Mouse (Mus musculus): ENCODE results near the gene Igsf21. TPM values are rescaled to one million over a fixed set of nuclear protein-coding genes. Genes with fewer than 3 reads are reported as not detected.

Gene Igsf21
- polyA plus RNA-seq, 1 experiment from 2014 or later: 8.1 TPM

DNA sequence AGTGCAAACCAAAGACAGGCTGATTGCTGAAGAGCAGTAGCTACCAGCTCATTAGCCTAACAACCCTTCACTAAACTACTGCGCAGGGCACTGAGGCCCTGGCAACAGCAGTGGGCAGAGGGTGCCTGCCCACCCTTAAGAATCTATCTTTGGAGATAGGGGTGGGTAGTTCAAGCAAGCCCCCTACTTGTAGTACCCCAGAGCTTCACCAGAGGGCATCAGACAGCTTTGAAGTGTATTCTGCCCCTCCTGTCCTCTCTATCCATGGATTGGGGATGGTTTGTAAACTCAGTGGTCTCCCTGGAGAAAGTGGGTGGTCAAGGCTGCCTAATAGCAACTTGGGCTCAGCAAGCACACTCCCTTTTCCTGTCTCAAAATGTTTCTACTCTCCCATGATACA, 146.4 kb downstream of the Igsf21 start:
- 69% methylated on average over 1 of the region's 1 CpGs for WGBS
- Histone ChIP-seq H3K4me3 (ENCODE audit: low read depth, low read length) (no peak overlapping the region), H3K27ac (ENCODE audit: low read depth, low read length) (no peak overlapping the region), H3K9me3 (ENCODE audit: control insufficient read depth, low read length) (no peaks in the 10 kb centered on the region), H3K9ac (ENCODE audit: low read depth, low read length) (no peak overlapping the region), H3K4me1 (replicated peaks; ENCODE audit: control insufficient read depth, insufficient read depth, low read length) (peaks cover 18% of the 10 kb centered on the region), H3K4me2 (replicated peaks; ENCODE audit: low read depth, low read length) (no peak overlapping the region), H3K36me3 (ENCODE audit: control insufficient read depth, insufficient read depth, low read length) (no peaks in the 10 kb centered on the region), H3K27me3 (ENCODE audit: control insufficient read depth, insufficient read depth, low read length) (peaks cover 5% of the 10 kb centered on the region)
- peak; percentile 62 for DNase-seq (ENCODE audit: low spot score)
- ATAC-seq (ENCODE audit: low FRiP score): 0 out of 2 replicates have a peak, but pooled peaks have one; percentile 9

DNA sequence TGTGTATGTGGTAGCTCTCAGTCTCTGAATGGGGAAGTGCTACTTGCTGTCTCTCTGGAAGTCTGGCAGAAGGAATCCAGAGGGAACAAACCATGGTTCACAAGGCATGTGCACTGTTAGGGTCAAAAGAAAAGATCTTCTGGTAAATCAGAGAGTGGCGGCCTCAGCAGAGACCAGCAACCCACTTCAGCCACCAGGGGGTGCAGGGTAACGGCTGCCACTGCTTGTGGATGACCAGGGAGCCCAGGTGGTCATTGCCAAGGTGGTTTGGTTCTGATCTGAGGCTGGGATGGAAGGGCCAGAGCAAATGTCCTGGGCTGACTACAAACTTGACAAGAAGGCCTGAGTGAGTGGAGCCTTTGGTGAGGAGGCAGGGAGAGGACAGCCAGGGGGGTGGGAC, 150.3 kb downstream of the Igsf21 start:
- 56% methylated on average over 2 of the region's 2 CpGs for WGBS
- Histone ChIP-seq H3K27ac (ENCODE audit: low read depth, low read length) (no peak overlapping the region), H3K27me3 (ENCODE audit: control insufficient read depth, insufficient read depth, low read length) (no peaks in the 10 kb centered on the region), H3K9me3 (ENCODE audit: control insufficient read depth, low read length) (no peaks in the 10 kb centered on the region), H3K36me3 (ENCODE audit: control insufficient read depth, insufficient read depth, low read length) (no peaks in the 10 kb centered on the region), H3K4me2 (replicated peaks; ENCODE audit: low read depth, low read length) (no peak overlapping the region), H3K9ac (ENCODE audit: low read depth, low read length) (no peak overlapping the region), H3K4me3 (ENCODE audit: low read depth, low read length) (no peak overlapping the region), H3K4me1 (replicated peaks; ENCODE audit: control insufficient read depth, insufficient read depth, low read length) (no peaks in the 10 kb centered on the region; the same call in 1 of the 2 replicates)
- ATAC-seq (ENCODE audit: low FRiP score) (no peak), DNase-seq (ENCODE audit: low spot score) (peak; percentile 41)

DNA sequence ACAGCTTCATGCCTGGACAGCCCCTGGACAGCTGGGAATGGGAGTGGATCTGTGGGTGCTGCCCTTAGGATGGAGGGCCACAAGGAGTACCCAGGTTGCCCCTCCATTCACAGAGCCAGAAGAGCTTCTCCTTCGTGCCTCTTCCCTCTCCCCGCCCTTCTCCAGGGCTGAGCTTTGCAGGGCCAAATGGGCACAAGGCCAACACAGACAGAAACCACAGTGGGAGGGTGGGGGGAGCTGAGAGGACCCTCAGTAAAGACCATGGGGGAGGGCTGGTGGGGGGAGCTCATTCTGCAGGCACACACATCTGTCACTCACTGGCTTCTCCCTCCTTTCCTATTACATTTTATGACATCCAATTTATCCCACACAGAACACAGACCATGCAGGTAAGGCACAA, 151.7 kb downstream of the Igsf21 start:
- DNase-seq (ENCODE audit: low spot score): no peak
- no peak overlapping the region for H3K4me2 ChIP-seq (replicated peaks; ENCODE audit: low read depth, low read length)
- no peak overlapping the region for H3K27ac ChIP-seq (ENCODE audit: low read depth, low read length)
- 72% methylated on average over 2 of the region's 2 CpGs for WGBS
- no peaks in the 10 kb centered on the region for H3K27me3 ChIP-seq (ENCODE audit: control insufficient read depth, insufficient read depth, low read length)
- no peak overlapping the region for H3K9ac ChIP-seq (ENCODE audit: low read depth, low read length)
- H3K36me3 ChIP-seq (ENCODE audit: control insufficient read depth, insufficient read depth, low read length): no peaks in the 10 kb centered on the region
- no peaks in the 10 kb centered on the region for H3K9me3 ChIP-seq (ENCODE audit: control insufficient read depth, low read length)
- no peak for ATAC-seq (ENCODE audit: low FRiP score)
- H3K4me3 ChIP-seq (ENCODE audit: low read depth, low read length): no peak overlapping the region
- no peaks in the 10 kb centered on the region for H3K4me1 ChIP-seq (replicated peaks; ENCODE audit: control insufficient read depth, insufficient read depth, low read length)

DNA sequence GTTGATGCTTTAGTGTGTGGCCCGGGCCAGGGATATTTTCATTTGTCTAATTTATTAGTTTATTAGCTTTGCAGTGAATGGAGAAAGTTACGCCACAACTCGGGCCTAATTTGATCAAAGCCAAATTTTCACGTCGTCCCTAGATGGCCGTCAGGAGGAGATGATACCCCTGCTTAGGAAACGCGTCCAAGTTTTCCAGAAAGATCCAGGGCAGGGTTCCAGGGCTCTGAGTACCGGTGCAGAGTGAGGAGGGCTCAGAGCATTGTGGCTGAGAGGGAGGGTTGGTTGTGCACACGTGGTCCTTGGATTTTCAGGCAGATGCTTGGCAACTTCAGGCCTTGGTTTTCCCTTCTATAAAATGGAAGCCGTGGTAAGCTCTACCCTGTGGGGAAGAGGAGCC, 154.2 kb downstream of the Igsf21 start:
- H3K9me3 ChIP-seq (ENCODE audit: control insufficient read depth, low read length): no peaks in the 10 kb centered on the region
- H3K27ac ChIP-seq (ENCODE audit: low read depth, low read length): no peak overlapping the region
- no peaks in the 10 kb centered on the region for H3K27me3 ChIP-seq (ENCODE audit: control insufficient read depth, insufficient read depth, low read length)
- no peak overlapping the region for H3K9ac ChIP-seq (ENCODE audit: low read depth, low read length)
- 89% methylated on average over 11 of the region's 11 CpGs for WGBS
- no peak for DNase-seq (ENCODE audit: low spot score)
- no peaks in the 10 kb centered on the region for H3K4me1 ChIP-seq (replicated peaks; ENCODE audit: control insufficient read depth, insufficient read depth, low read length)
- no peaks in the 10 kb centered on the region for H3K36me3 ChIP-seq (ENCODE audit: control insufficient read depth, insufficient read depth, low read length)
- H3K4me2 ChIP-seq (replicated peaks; ENCODE audit: low read depth, low read length): no peak overlapping the region
- H3K4me3 ChIP-seq (ENCODE audit: low read depth, low read length): no peak overlapping the region
- ATAC-seq (ENCODE audit: low FRiP score): no peak

DNA sequence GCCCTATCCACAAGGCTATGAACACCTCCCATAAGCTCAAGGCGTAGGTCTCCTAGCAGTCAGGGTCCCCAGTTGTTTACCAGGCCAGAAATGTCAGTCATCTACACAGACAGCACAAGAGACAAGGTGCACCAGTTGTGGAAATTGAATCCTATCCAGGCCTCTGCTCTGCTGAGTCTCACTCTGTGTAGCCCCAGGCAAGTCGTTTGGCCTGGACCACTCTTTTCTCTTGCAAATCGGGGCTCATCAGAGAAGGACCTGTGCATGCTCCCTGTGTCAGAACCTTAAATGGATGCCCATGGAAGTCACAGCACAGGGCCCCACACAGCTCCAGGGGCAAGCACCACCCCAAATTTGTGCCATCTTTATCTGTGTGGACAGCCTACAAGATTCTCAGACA, 154.9 kb downstream of the Igsf21 start:
- Histone ChIP-seq H3K27me3 (ENCODE audit: control insufficient read depth, insufficient read depth, low read length) (no peaks in the 10 kb centered on the region), H3K4me1 (replicated peaks; ENCODE audit: control insufficient read depth, insufficient read depth, low read length) (no peaks in the 10 kb centered on the region), H3K27ac (ENCODE audit: low read depth, low read length) (no peak overlapping the region), H3K9ac (ENCODE audit: low read depth, low read length) (no peak overlapping the region), H3K4me2 (replicated peaks; ENCODE audit: low read depth, low read length) (no peak overlapping the region), H3K4me3 (ENCODE audit: low read depth, low read length) (no peak overlapping the region), H3K9me3 (ENCODE audit: control insufficient read depth, low read length) (no peaks in the 10 kb centered on the region), H3K36me3 (ENCODE audit: control insufficient read depth, insufficient read depth, low read length) (no peaks in the 10 kb centered on the region)
- no peak for ATAC-seq (ENCODE audit: low FRiP score)
- no peak for DNase-seq (ENCODE audit: low spot score)
- WGBS: 62% methylated on average over 3 of the region's 3 CpGs

DNA sequence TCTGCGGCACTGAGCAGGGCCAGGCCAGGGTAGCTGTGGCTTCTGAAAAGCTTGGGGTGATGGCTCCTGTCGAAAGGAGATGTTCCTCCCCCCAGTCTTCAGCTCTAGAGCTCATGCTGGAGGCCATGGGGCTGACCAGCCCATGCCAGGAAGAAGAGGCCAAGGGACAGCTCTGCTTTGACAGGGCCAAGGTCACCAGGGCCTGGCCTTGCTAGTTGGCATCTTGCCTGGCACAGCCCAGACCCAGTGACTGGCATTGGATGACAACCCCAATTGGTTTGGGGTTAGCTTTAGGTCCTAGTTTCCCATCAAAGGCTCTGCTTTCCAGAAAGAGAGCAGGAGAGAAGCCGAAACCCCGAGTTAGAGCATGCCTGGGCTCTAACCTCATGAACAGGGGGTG, 156.9 kb downstream of the Igsf21 start:
- Histone ChIP-seq H3K9me3 (ENCODE audit: control insufficient read depth, low read length) (no peaks in the 10 kb centered on the region), H3K27ac (ENCODE audit: low read depth, low read length) (no peak overlapping the region), H3K4me1 (replicated peaks; ENCODE audit: control insufficient read depth, insufficient read depth, low read length) (no peaks in the 10 kb centered on the region), H3K9ac (ENCODE audit: low read depth, low read length) (no peak overlapping the region), H3K4me2 (replicated peaks; ENCODE audit: low read depth, low read length) (no peak overlapping the region), H3K36me3 (ENCODE audit: control insufficient read depth, insufficient read depth, low read length) (no peaks in the 10 kb centered on the region), H3K4me3 (ENCODE audit: low read depth, low read length) (no peak overlapping the region), H3K27me3 (ENCODE audit: control insufficient read depth, insufficient read depth, low read length) (no peaks in the 10 kb centered on the region)
- ATAC-seq (ENCODE audit: low FRiP score) (no peak), DNase-seq (ENCODE audit: low spot score) (no peak)
- WGBS: 89% methylated on average over 4 of the region's 4 CpGs

DNA sequence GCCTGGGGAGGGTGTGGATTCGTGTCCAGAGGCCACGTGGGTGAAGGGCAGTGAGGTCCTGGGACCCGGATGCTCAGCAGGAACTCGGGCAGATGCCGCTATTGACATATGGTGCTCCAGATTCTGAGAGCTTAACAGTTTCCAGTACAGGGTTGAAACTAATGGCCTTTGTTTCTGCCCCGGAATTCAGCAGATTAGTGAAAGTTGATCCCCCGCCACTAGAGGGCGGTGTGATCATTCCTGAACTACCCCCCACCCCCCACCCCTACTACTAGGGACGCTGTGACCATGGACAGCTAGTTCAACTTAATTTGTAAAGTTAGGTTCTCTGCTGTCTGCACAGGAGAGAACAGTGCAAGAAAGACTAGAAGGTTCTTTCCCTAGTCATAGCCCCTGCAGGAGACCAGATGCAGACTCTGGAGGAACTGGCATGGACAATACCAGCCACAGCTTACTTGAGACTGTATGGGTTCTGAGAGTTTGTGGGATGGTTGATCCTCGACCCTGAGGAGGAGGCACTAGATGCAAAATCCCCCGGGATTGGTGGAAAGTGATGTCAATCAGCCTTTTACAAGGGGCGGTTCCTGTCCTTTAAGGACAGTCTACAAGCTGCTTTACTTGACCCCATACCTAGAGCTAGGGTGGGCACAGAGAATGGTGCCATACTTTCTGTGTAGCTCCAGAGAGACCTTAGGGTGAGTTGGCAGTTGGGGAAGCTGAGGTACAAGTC, 157.7 kb downstream of the Igsf21 start:
- no peak for ATAC-seq (ENCODE audit: low FRiP score)
- no peak overlapping the region for H3K27ac ChIP-seq (ENCODE audit: low read depth, low read length)
- no peak overlapping the region for H3K4me2 ChIP-seq (replicated peaks; ENCODE audit: low read depth, low read length)
- H3K4me3 ChIP-seq (ENCODE audit: low read depth, low read length): no peak overlapping the region
- no peaks in the 10 kb centered on the region for H3K36me3 ChIP-seq (ENCODE audit: control insufficient read depth, insufficient read depth, low read length)
- no peaks in the 10 kb centered on the region; the same call in 1 of the 2 replicates for H3K4me1 ChIP-seq (replicated peaks; ENCODE audit: control insufficient read depth, insufficient read depth, low read length)
- no peaks in the 10 kb centered on the region for H3K27me3 ChIP-seq (ENCODE audit: control insufficient read depth, insufficient read depth, low read length)
- H3K9me3 ChIP-seq (ENCODE audit: control insufficient read depth, low read length): no peaks in the 10 kb centered on the region
- WGBS: 83% methylated on average over 12 of the region's 12 CpGs
- no peak overlapping the region for H3K9ac ChIP-seq (ENCODE audit: low read depth, low read length)
- no peak for DNase-seq (ENCODE audit: low spot score)

DNA sequence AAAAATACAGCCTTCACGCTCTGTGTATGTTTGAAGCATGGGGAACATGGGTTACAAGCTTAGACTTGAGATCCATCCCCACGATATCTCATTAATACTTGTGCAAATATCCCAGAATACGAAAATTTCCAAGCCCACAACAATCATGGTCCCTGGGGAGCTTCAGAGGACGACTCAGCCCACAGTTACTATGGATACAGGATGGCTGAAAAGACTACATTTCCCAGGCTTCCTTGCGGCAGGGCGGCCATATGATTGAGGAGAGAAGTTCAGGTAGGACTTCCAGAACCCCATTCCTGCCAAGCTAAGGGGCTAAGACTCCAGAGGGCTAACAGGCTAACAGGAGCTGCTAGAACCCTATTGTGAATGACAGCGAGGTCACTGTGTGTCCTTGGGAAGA, 160.4 kb downstream of the Igsf21 start:
- Histone ChIP-seq H3K4me1 (replicated peaks; ENCODE audit: control insufficient read depth, insufficient read depth, low read length) (no peaks in the 10 kb centered on the region; the same call in 1 of the 2 replicates), H3K4me3 (ENCODE audit: low read depth, low read length) (no peak overlapping the region), H3K9me3 (ENCODE audit: control insufficient read depth, low read length) (no peaks in the 10 kb centered on the region), H3K27me3 (ENCODE audit: control insufficient read depth, insufficient read depth, low read length) (no peaks in the 10 kb centered on the region), H3K9ac (ENCODE audit: low read depth, low read length) (no peak overlapping the region), H3K27ac (ENCODE audit: low read depth, low read length) (no peak overlapping the region), H3K36me3 (ENCODE audit: control insufficient read depth, insufficient read depth, low read length) (no peaks in the 10 kb centered on the region), H3K4me2 (replicated peaks; ENCODE audit: low read depth, low read length) (no peak overlapping the region)
- no peak for ATAC-seq (ENCODE audit: low FRiP score)
- peak; percentile 45 for DNase-seq (ENCODE audit: low spot score)
- 63% methylated on average over 7 of the region's 7 CpGs for WGBS

DNA sequence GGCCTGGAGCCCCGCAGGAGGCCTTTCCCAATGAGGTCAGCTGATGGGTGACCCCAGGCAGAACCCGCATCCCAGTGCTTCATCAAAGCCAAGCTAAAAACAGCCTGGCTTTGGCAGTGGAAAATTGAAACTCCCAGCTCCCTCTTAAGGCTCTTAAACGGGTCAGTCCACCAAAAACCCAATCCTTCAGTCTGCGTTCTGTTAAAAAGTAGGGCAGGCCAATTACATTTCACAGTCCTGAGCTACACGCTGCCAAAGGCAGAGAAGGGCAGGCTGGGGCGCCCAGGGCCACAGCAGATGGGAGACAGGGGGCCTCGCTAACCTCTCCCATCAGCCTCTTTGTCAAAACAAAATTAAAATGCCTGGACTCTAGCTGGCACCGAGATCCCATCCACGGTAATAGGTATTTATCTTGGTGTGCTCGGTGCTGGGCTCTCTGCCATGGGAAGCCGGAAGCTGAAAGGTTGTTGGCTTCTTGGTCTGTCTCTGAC, 162.0 kb downstream of the Igsf21 start:
- Histone ChIP-seq H3K27ac (ENCODE audit: low read depth, low read length) (no peak overlapping the region), H3K9me3 (ENCODE audit: control insufficient read depth, low read length) (no peaks in the 10 kb centered on the region), H3K27me3 (ENCODE audit: control insufficient read depth, insufficient read depth, low read length) (no peaks in the 10 kb centered on the region), H3K9ac (ENCODE audit: low read depth, low read length) (no peak overlapping the region), H3K36me3 (ENCODE audit: control insufficient read depth, insufficient read depth, low read length) (no peaks in the 10 kb centered on the region), H3K4me2 (replicated peaks; ENCODE audit: low read depth, low read length) (no peak overlapping the region), H3K4me3 (ENCODE audit: low read depth, low read length) (no peak overlapping the region), H3K4me1 (replicated peaks; ENCODE audit: control insufficient read depth, insufficient read depth, low read length) (no peaks in the 10 kb centered on the region; the same call in 1 of the 2 replicates)
- ATAC-seq (ENCODE audit: low FRiP score): no peak
- 58% methylated on average over 11 of the region's 11 CpGs for WGBS
- no peak for DNase-seq (ENCODE audit: low spot score)
